Mouse (Mus musculus) WW6 (cell line): ENCODE data around the gene Sdhb.

Experiments used
- DNase-seq: peaks from one replicate; pipeline ENCODE4 v3.0.0-alpha.2; 2013; ENCODE audit warnings: low read depth, low spot score

Gene Sdhb

GRCm38 (mm10) chr4:140948481-140948880 is 12.5 kb upstream of the Sdhb start:
- DNase-seq: no peak

GRCm38 (mm10) chr4:140949052-140949451 is 12.0 kb upstream of the Sdhb start:
- DNase-seq: no peak

- no peak for DNase-seq
Measured at GRCm38 (mm10) chr4:140949616-140950015, 11.4 kb upstream of the Sdhb start.

GRCm38 (mm10) chr4:140950574-140950973 is 10.4 kb upstream of the Sdhb start:
- DNase-seq: no peak

- DNase-seq: no peak
Measured at GRCm38 (mm10) chr4:140951861-140952641, 9.0 kb upstream of the Sdhb start.

- DNase-seq: no peak
Measured at GRCm38 (mm10) chr4:140957131-140957702, 3.8 kb upstream of the Sdhb start.

GRCm38 (mm10) chr4:140957725-140958124 is 3.3 kb upstream of the Sdhb start:
- no peak for DNase-seq

GRCm38 (mm10) chr4:140958319-140958718 is 2.7 kb upstream of the Sdhb start:
- no peak for DNase-seq

- no peak for DNase-seq
Measured at GRCm38 (mm10) chr4:140959128-140959679, 1.8 kb upstream of the Sdhb start.

GRCm38 (mm10) chr4:140959715-140960479 is 1.1 kb upstream of the Sdhb start:
- no peak for DNase-seq

GRCm38 (mm10) chr4:140961467-140962206 is 634 bp downstream of the Sdhb start:
- DNase-seq: no peak

GRCm38 (mm10) chr4:140962207-140962909 is 1.4 kb downstream of the Sdhb start:
- no peak for DNase-seq

- no peak for DNase-seq
Measured at GRCm38 (mm10) chr4:140962950-140963349, 1.9 kb downstream of the Sdhb start.

- no peak for DNase-seq
Measured at GRCm38 (mm10) chr4:140963941-140964597, 3.1 kb downstream of the Sdhb start.

GRCm38 (mm10) chr4:140964620-140965019 is 3.6 kb downstream of the Sdhb start:
- no peak for DNase-seq

- DNase-seq: no peak
Measured at GRCm38 (mm10) chr4:140967386-140968159, 6.6 kb downstream of the Sdhb start.

- DNase-seq: no peak
Measured at GRCm38 (mm10) chr4:140971691-140972090, 10.7 kb downstream of the Sdhb start.

- no peak for DNase-seq
Measured at GRCm38 (mm10) chr4:140974408-140974807, 13.4 kb downstream of the Sdhb start.

GRCm38 (mm10) chr4:140975356-140975755 is 14.4 kb downstream of the Sdhb start:
- no peak for DNase-seq

GRCm38 (mm10) chr4:140977278-140977677 is 16.3 kb downstream of the Sdhb start:
- DNase-seq: no peak
